Mouse (Mus musculus): ENCODE results near the gene Bnip3. TPM values are rescaled to one million over a fixed set of nuclear protein-coding genes. Genes with fewer than 3 reads are reported as not detected.

Gene Bnip3
- total RNA-seq, 1 experiment from 2014 or later: 27.8 TPM

GRCm38 (mm10) chr7:138910193-138910562, 859 bp upstream of the Bnip3 start:
- peak in 1 of 2 experiments; percentile 1; a peak in 1 of 4 replicates for ATAC-seq (replicated peaks in 1 of 2; ENCODE audit: insufficient read depth in 1 of 2, low FRiP score in 2 of 2, low TSS enrichment in 1 of 2, low read depth in 1 of 2, poor library complexity in 2 of 2, severe bottlenecking in 2 of 2)

DNA sequence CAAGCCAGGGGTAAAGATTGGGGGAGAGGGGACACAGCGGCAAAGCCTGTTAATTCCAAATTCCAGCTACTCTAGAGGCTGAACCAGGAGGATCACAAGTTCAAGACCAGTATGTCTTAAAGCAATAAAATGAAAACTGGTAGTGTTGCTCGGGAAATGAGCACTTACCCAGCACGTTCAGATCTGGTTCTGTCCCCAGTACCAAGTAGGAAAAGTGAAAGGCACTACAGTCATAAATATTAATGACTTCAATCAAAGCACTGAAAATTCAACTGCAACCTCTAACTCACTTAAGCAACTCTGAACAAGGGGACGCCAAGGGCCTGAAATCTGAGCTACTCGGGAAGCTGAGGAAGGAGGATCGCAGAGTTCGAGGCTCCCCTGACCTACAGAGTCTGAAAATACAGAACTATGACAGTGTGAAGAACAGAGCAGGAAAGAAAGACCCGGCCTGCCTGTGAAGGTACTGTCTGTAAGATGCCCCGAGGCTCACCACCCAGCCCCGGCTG, 497 bp downstream of the Bnip3 start:
- ATAC-seq (replicated peaks in 1 of 2; ENCODE audit: insufficient read depth in 1 of 2, low FRiP score in 2 of 2, low TSS enrichment in 1 of 2, low read depth in 1 of 2, poor library complexity in 2 of 2, severe bottlenecking in 2 of 2): no peak

- ATAC-seq (replicated peaks in 1 of 2; ENCODE audit: insufficient read depth in 1 of 2, low FRiP score in 2 of 2, low TSS enrichment in 1 of 2, low read depth in 1 of 2, poor library complexity in 2 of 2, severe bottlenecking in 2 of 2): no peak
These were observed 1.3 kb downstream of the Bnip3 start for GRCm38 (mm10) chr7:138907976-138908375.

DNA sequence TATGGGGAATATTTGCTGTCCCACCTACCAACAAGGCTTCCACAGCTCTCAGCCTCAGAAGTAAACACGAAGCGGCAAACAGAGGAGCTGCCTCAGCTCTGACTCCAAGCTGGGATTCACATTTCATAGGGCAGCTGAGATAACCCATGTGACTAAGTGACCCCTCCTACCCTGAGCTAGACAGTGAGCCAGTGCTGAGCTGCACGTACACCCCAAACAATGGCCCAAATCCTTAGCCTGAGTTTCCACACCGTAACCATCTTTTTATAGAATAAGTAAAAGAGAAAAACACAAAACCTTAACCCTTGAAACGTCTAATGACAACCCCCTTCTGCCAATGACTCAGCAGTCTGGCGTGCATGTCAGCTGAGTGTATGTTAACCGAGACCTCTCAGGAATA, 2.3 kb downstream of the Bnip3 start:
- no peak for ATAC-seq (replicated peaks in 1 of 2; ENCODE audit: insufficient read depth in 1 of 2, low FRiP score in 2 of 2, low TSS enrichment in 1 of 2, low read depth in 1 of 2, poor library complexity in 2 of 2, severe bottlenecking in 2 of 2)

- ATAC-seq (replicated peaks in 1 of 2; ENCODE audit: insufficient read depth in 1 of 2, low FRiP score in 2 of 2, low TSS enrichment in 1 of 2, low read depth in 1 of 2, poor library complexity in 2 of 2, severe bottlenecking in 2 of 2): no peak
These were observed 2.9 kb downstream of the Bnip3 start for GRCm38 (mm10) chr7:138906441-138906840.

- no peak for ATAC-seq (replicated peaks in 1 of 2; ENCODE audit: insufficient read depth in 1 of 2, low FRiP score in 2 of 2, low TSS enrichment in 1 of 2, low read depth in 1 of 2, poor library complexity in 2 of 2, severe bottlenecking in 2 of 2)
These were observed 5.4 kb downstream of the Bnip3 start for GRCm38 (mm10) chr7:138903886-138904435.

- ATAC-seq (replicated peaks in 1 of 2; ENCODE audit: insufficient read depth in 1 of 2, low FRiP score in 2 of 2, low TSS enrichment in 1 of 2, low read depth in 1 of 2, poor library complexity in 2 of 2, severe bottlenecking in 2 of 2): no peak
These were observed 10.6 kb downstream of the Bnip3 start for GRCm38 (mm10) chr7:138898743-138899142.

DNA sequence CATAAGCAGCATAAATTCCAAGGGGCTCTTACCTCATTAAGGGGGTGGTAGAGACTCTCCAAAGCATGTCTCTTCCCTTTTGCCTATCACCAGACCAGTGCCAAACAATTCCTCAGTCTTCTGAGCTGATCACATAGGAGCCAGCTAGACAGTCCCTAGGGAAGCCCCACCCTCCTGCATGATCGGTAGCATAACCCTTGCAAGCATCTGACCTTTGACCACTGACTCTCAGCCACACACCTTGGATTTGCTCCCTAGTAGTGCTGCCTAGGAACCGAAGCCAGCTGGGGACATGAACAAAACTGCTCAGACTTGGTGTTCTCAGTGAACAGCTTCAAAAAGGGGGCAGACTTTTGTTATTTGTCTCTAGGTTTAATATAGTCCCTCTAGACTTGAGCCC, 11.2 kb downstream of the Bnip3 start:
- ATAC-seq (replicated peaks in 1 of 2; ENCODE audit: insufficient read depth in 1 of 2, low FRiP score in 2 of 2, low TSS enrichment in 1 of 2, low read depth in 1 of 2, poor library complexity in 2 of 2, severe bottlenecking in 2 of 2): no peak

DNA sequence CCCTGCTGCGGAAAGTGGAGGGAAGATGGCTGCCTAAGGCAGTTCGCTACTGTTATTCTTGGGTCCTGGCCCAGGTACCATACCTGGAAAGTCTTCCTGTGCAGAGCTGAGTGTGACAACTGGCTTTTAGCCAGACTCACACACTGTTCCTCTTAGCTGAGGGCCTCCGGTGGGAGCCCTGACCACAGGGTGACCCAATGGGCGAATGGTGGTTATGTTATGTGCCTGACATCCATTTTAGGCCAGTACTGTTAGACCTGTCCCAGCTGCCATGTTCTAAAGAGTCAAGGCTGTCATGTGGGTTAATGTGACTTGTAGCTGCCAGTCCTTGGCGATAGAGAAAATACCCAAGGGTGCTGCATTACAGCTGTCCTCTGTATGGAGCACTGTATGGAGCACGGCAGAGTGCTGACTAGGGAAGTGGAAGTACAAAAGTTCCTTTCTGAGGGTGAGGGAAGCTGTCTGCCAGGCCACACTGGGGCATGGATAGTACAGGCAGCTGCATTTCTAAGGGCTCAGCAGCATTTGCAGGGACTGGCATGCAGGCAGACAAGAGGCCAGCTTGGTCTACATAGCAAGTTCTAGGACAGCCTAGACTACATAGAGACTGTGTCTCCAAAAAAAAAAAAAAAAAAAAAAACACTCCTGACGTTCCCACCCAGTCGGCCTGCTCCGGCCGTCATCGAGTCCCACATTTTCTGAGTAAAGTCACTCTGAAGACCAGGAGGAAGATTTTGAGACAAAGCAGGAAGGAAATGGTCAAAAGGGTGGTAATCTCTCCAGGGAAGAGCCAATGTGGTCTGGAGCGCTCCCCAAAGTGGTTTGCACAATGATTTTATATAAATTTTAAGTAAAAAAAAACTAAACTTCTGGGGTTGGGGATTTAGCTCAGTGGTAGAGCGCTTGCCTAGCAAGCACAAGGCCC, 23.7 kb downstream of the Bnip3 start:
- ATAC-seq (replicated peaks in 1 of 2; ENCODE audit: insufficient read depth in 1 of 2, low FRiP score in 2 of 2, low TSS enrichment in 1 of 2, low read depth in 1 of 2, poor library complexity in 2 of 2, severe bottlenecking in 2 of 2): peak in 1 of 2 experiments; percentile 36; a peak in 2 of 4 replicates

GRCm38 (mm10) chr7:138883724-138884123, 25.6 kb downstream of the Bnip3 start:
- no peak for ATAC-seq (replicated peaks in 1 of 2; ENCODE audit: insufficient read depth in 1 of 2, low FRiP score in 2 of 2, low TSS enrichment in 1 of 2, low read depth in 1 of 2, poor library complexity in 2 of 2, severe bottlenecking in 2 of 2)

GRCm38 (mm10) chr7:138875031-138875430, 34.3 kb downstream of the Bnip3 start:
- no peak for ATAC-seq (replicated peaks in 1 of 2; ENCODE audit: insufficient read depth in 1 of 2, low FRiP score in 2 of 2, low TSS enrichment in 1 of 2, low read depth in 1 of 2, poor library complexity in 2 of 2, severe bottlenecking in 2 of 2)

DNA sequence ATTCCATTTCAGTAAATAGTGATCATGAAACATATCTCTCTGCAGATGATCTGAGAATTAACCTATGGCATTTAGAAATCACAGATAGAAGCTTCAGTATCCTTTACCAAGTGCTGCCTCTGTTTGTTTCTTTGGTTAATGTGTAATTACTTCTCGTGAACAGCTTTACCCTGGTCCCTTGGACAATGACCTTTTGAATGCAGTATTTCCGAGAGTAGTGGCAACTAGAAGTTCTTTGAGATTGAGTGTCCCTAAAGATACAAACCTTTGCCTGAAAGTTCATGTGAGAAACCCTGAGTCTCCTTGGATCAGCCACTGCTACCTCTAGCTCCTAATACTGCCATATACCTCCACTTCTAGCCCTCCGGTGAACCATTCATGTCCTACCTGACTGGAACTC, 36.4 kb downstream of the Bnip3 start:
- ATAC-seq (replicated peaks in 1 of 2; ENCODE audit: insufficient read depth in 1 of 2, low FRiP score in 2 of 2, low TSS enrichment in 1 of 2, low read depth in 1 of 2, poor library complexity in 2 of 2, severe bottlenecking in 2 of 2): no peak

- no peak for ATAC-seq (replicated peaks in 1 of 2; ENCODE audit: insufficient read depth in 1 of 2, low FRiP score in 2 of 2, low TSS enrichment in 1 of 2, low read depth in 1 of 2, poor library complexity in 2 of 2, severe bottlenecking in 2 of 2)
These were observed 41.0 kb downstream of the Bnip3 start for GRCm38 (mm10) chr7:138868316-138868715.

DNA sequence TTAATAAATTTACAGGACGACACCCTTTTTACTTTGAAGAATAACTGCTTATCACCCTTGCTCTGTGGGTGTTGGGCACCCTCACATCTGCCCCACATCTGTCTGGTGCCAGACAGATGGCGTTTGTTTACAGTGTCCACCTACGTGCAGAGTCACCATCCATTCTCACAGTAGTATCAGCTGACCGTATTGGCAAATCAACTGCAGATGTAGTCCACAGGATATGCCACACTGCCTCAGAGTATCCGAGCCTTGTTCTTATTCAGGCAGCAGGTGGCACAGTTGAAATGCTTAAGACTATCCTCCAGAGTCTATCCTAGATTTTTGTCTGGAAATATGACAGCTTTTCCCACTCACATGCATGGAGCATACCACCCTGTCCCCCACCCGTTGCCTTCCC, 42.0 kb downstream of the Bnip3 start:
- ATAC-seq (replicated peaks in 1 of 2; ENCODE audit: insufficient read depth in 1 of 2, low FRiP score in 2 of 2, low TSS enrichment in 1 of 2, low read depth in 1 of 2, poor library complexity in 2 of 2, severe bottlenecking in 2 of 2): no peak

DNA sequence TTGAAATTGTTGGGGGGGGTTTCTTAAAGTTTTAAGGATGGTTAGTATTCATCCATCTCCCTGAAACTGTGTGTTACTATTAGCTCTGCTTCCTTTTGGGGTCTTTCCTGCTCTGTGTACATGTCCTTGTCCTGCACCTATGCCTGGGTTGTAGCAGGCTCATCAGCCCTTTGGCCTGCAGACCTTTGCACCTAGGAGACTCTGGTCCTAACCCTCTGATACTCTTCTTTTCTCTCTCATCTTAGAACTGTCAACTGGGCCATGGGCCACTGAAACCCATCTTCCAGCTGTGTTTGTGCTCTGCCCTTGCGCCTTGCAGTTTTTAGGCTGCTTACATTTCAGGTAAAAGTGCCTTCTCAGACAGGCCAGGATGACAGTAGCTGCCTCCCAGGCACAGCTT, 44.5 kb downstream of the Bnip3 start:
- no peak for ATAC-seq (replicated peaks in 1 of 2; ENCODE audit: insufficient read depth in 1 of 2, low FRiP score in 2 of 2, low TSS enrichment in 1 of 2, low read depth in 1 of 2, poor library complexity in 2 of 2, severe bottlenecking in 2 of 2)

- no peak for ATAC-seq (replicated peaks in 1 of 2; ENCODE audit: insufficient read depth in 1 of 2, low FRiP score in 2 of 2, low TSS enrichment in 1 of 2, low read depth in 1 of 2, poor library complexity in 2 of 2, severe bottlenecking in 2 of 2)
These were observed 45.3 kb downstream of the Bnip3 start for GRCm38 (mm10) chr7:138863950-138864572.

- ATAC-seq (replicated peaks in 1 of 2; ENCODE audit: insufficient read depth in 1 of 2, low FRiP score in 2 of 2, low TSS enrichment in 1 of 2, low read depth in 1 of 2, poor library complexity in 2 of 2, severe bottlenecking in 2 of 2): no peak
These were observed 52.6 kb downstream of the Bnip3 start for GRCm38 (mm10) chr7:138856670-138857069.

- ATAC-seq (replicated peaks in 1 of 2; ENCODE audit: insufficient read depth in 1 of 2, low FRiP score in 2 of 2, low TSS enrichment in 1 of 2, low read depth in 1 of 2, poor library complexity in 2 of 2, severe bottlenecking in 2 of 2): no peak
These were observed 55.1 kb downstream of the Bnip3 start for GRCm38 (mm10) chr7:138854201-138854600.

All from hematopoietic stem cell, adult 5-6 weeks (primary cell).